Comparison of ENCODE assay signal across 10 mouse cellular contexts in the genomic region with DNA sequence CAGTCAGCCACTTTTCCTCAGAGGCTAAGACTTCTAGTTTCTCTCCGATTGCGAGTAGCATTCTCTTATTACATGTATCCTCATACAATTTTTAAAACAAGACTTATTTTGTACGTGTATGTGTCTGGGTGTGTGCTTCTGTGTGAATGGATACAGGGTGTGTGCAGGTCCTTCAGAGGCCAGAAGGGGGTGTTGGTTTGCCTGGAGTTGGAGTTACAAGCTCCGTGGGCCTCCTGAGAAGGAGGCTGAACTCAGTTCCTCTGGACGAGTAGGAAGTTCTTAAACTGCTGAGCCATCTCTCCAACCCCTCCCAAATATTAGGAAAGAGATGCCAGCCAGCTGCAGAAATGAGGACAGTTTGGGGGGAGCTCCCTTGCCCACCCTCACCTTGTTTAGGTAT. TPM values are rescaled to one million over a fixed set of nuclear protein-coding genes. Genes with fewer than 3 reads are reported as not detected.
DNase-seq lines count a peak whose midpoint lies in the region; ATAC-seq lines count a peak whose summit lies in the region.
"Had no signal": no experiment of that assay in that cellular context is flagged by ENCODE, and none has a peak within 500 bp of the region (broad histone marks: within the 10 kb centered on the region; RNA-seq: fewer than 3 reads in every experiment).

No protein-coding gene starts in this region.

- H3K4me1 ChIP-seq in forebrain, embryonic 10.5 days, result peaks cover 26% of the 10 kb centered on the region

- no peak overlapping the region for H3K27ac ChIP-seq in forebrain, embryonic 10.5 days
- H3K27ac ChIP-seq: embryonic facial prominence, embryonic 12.5 days had no signal

- no peaks in the 10 kb centered on the region for H3K9me3 ChIP-seq in forebrain, embryonic 10.5 days
- H3K9me3 ChIP-seq: embryonic facial prominence, embryonic 12.5 days had no signal

- peaks cover 3% of the 10 kb centered on the region; the same call in 1 of the 2 replicates for H3K27me3 ChIP-seq in forebrain, embryonic 10.5 days (ENCODE audit: poor library complexity, severe bottlenecking)
- H3K27me3 ChIP-seq: embryonic facial prominence, embryonic 12.5 days had no signal

- intact Hi-C loops in left cerebral cortex, postnatal 4 days (cut with DNase I), result loop anchor here (5.0 kb wide), 2 partner anchors 39 to 54 kb away; no protein-coding TSS in a partner anchor
- intact Hi-C loops in left cerebral cortex, postnatal 14 days (cut with DNase I), result loop anchor here (5.0 kb wide), 1 partner anchor 64 kb away; no protein-coding TSS in a partner anchor

- no peaks in the 10 kb centered on the region for H3K36me3 ChIP-seq in forebrain, embryonic 10.5 days (replicated peaks)
- H3K36me3 ChIP-seq: embryonic facial prominence, embryonic 12.5 days had no signal

- peak; percentile 39 for DNase-seq in cerebellum, adult 8-10 months
- DNase-seq in left cerebral cortex, postnatal 4 days, result peak; percentile 18
- no peak for DNase-seq in left cerebral cortex, postnatal 14 days (ENCODE audit: low spot score in 2 of 2)
- DNase-seq in ZHBTc4 (ENCODE audit: low read depth, low spot score), result peak; percentile 64
- no peak for DNase-seq in urinary bladder, postnatal 14 days (ENCODE audit: low spot score)
- DNase-seq in forebrain, embryonic 10.5 days (ENCODE audit: extremely low spot score, low spot score), result no peak
- DNase-seq: adrenal gland, adult 8-10 months had no signal

- WGBS in forebrain, embryonic 10.5 days, result 84% methylated on average over 5 of the region's 5 CpGs

- no peak overlapping the region for H3K4me3 ChIP-seq in forebrain, embryonic 10.5 days
- H3K4me3 ChIP-seq: embryonic facial prominence, embryonic 12.5 days had no signal

- no peak for ATAC-seq in cerebellum, adult (ENCODE audit: insufficient number of reproducible peaks, low FRiP score, low TSS enrichment)
- peak; percentile 66 for ATAC-seq in megakaryocyte, adult 5-6 weeks (ENCODE audit: poor library complexity, severe bottlenecking)

RNA-seq across cellular contexts. Expression of gene Snx30, which starts 2.8 kb away (rescaled TPM):
- total RNA-seq in left cerebral cortex, postnatal 4 days (2021), result 10 to 100 TPM; 32.0 to 38.0 TPM
- 10 to 100 TPM; 40.4 to 41.3 TPM for total RNA-seq in left cerebral cortex, postnatal 14 days (2021)
- 16.8 and 17.9 TPM in 2 replicates for total RNA-seq in megakaryocyte, adult 5-6 weeks (2015)
- 28.2 and 29.7 TPM in 2 replicates for total RNA-seq in megakaryocyte, adult 5-6 weeks (2017)
- polyA plus RNA-seq in forebrain, embryonic 10.5 days (2016; fragmentation: Nextera tagmentation; extraction: Ambion mirVana), result 5.7 and 5.8 TPM in 2 replicates

RNA-seq across cellular contexts. Expression of gene Inip, which starts 7.0 kb away (rescaled TPM):
- 10 to 100 TPM; 22.3 to 22.4 TPM for total RNA-seq in left cerebral cortex, postnatal 4 days (2021)
- total RNA-seq in left cerebral cortex, postnatal 14 days (2021), result 10 to 100 TPM; 24.2 to 24.6 TPM
- total RNA-seq in megakaryocyte, adult 5-6 weeks (2015), result 41.6 and 49.0 TPM in 2 replicates
- total RNA-seq in megakaryocyte, adult 5-6 weeks (2017), result 47.3 and 52.7 TPM in 2 replicates
- polyA plus RNA-seq in forebrain, embryonic 10.5 days (2016; fragmentation: Nextera tagmentation; extraction: Ambion mirVana), result 102 and 111 TPM in 2 replicates

Comparison
In these comparisons a context has a peak if more than half of its experiments do, and no peak if none do; other contexts are left out.
1. DNase-seq: peak in cerebellum, adult 8-10 months (single experiment), left cerebral cortex, postnatal 4 days (single experiment) and ZHBTc4 (single experiment); none in left cerebral cortex, postnatal 14 days (0 of 2), urinary bladder, postnatal 14 days (single experiment) and forebrain, embryonic 10.5 days (single experiment).